Mouse (Mus musculus): ENCODE results near the gene Rims1.

The Rims1 gene

GRCm38 (mm10) chr1:22338914-22339313, 466.9 kb downstream of the Rims1 start:
- DNase-seq = no peak

- DNase-seq = no peak
Measured at GRCm38 (mm10) chr1:22320941-22321676, 484.7 kb downstream of the Rims1 start.

GRCm38 (mm10) chr1:22315537-22315936, 490.3 kb downstream of the Rims1 start:
- no peak for DNase-seq

GRCm38 (mm10) chr1:22311471-22311870, 494.3 kb downstream of the Rims1 start:
- DNase-seq = no peak

- no peak for DNase-seq
Measured at GRCm38 (mm10) chr1:22306519-22306918, 499.3 kb downstream of the Rims1 start.

- DNase-seq = no peak
Measured at GRCm38 (mm10) chr1:22305932-22306331, 499.9 kb downstream of the Rims1 start.

- DNase-seq = no peak
Measured at GRCm38 (mm10) chr1:22293953-22294352, 511.8 kb downstream of the Rims1 start.

GRCm38 (mm10) chr1:22293310-22293709, 512.5 kb downstream of the Rims1 start:
- DNase-seq = no peak

GRCm38 (mm10) chr1:22286807-22287206, 519.0 kb downstream of the Rims1 start:
- no peak for DNase-seq

- DNase-seq = no peak
Measured at GRCm38 (mm10) chr1:22279954-22280353, 525.8 kb downstream of the Rims1 start.

GRCm38 (mm10) chr1:22274081-22274480, 531.7 kb downstream of the Rims1 start:
- DNase-seq = no peak

- DNase-seq = peak; percentile 81 to 85
Measured at GRCm38 (mm10) chr1:22270131-22270530, 535.7 kb downstream of the Rims1 start.

- peak; percentile 91 to 94 for DNase-seq
Measured at GRCm38 (mm10) chr1:22268581-22269359, 537.0 kb downstream of the Rims1 start.

GRCm38 (mm10) chr1:22266491-22266890, 539.3 kb downstream of the Rims1 start:
- peak; percentile 47 to 60 for DNase-seq

- DNase-seq = peak; percentile 51 to 54
Measured at GRCm38 (mm10) chr1:22265528-22265927, 540.3 kb downstream of the Rims1 start.

- DNase-seq = peak; percentile 68 to 69
Measured at GRCm38 (mm10) chr1:22262169-22262950, 543.4 kb downstream of the Rims1 start.

GRCm38 (mm10) chr1:22261702-22262101, 544.1 kb downstream of the Rims1 start:
- DNase-seq = peak; percentile 87 to 90

GRCm38 (mm10) chr1:22260291-22260690, 545.5 kb downstream of the Rims1 start:
- DNase-seq = no peak

- DNase-seq = peak; percentile 81 to 84
Measured at GRCm38 (mm10) chr1:22258356-22258755, 547.4 kb downstream of the Rims1 start.

GRCm38 (mm10) chr1:22254278-22254677, 551.5 kb downstream of the Rims1 start:
- no peak for DNase-seq

GRCm38 (mm10) chr1:22252873-22253272, 552.9 kb downstream of the Rims1 start:
- no peak for DNase-seq

- no peak for DNase-seq
Measured at GRCm38 (mm10) chr1:22248898-22249386, 556.9 kb downstream of the Rims1 start.

GRCm38 (mm10) chr1:22245748-22246147, 560.0 kb downstream of the Rims1 start:
- DNase-seq = no peak
